29 mouse cellular contexts compared by ENCODE assay signal in the genomic region with DNA sequence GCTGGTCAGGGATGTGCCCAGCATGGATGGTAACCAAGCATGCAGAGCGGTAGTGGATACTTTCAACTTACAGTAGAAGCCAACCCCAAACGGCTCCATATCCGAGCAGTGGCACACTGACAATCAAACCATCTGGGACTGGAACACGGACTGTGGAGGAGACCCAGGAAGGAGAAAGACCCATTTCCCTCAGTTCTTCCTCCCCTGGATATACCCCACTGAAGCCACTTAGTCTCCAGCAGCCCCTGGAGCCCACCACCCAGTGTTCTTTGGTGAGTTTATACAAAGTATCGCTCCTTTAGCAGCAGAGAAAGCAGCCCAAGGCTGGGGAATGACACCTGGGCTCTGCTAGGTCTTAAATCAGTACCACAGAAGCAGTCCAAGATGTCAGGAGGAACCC.
"Had no signal": no experiment of that assay in that cellular context is flagged by ENCODE, and none has a peak within 500 bp of the region (broad histone marks: within the 10 kb centered on the region; RNA-seq: fewer than 3 reads in every experiment).

No protein-coding gene starts in this region.

- H3K36me3 ChIP-seq: heart, embryonic 15.5 days; hindbrain, embryonic 10.5 days; hindbrain, embryonic 12.5 days; hindbrain, embryonic 13.5 days; hindbrain, embryonic 15.5 days; intestine, embryonic 15.5 days; kidney, embryonic 15.5 days had no signal

- H3K27me3 ChIP-seq: heart, embryonic 12.5 days; heart, embryonic 13.5 days; heart, embryonic 15.5 days; hindbrain, embryonic 12.5 days; hindbrain, embryonic 13.5 days; hindbrain, embryonic 15.5 days; intestine, embryonic 15.5 days; kidney, embryonic 15.5 days had no signal

- H3K9me3 ChIP-seq: heart, embryonic 12.5 days; heart, embryonic 15.5 days; hindbrain, embryonic 10.5 days; hindbrain, embryonic 12.5 days; hindbrain, embryonic 13.5 days; hindbrain, embryonic 15.5 days; intestine, embryonic 15.5 days; kidney, embryonic 15.5 days had no signal

- H3K4me3 ChIP-seq: heart, embryonic 12.5 days; heart, embryonic 13.5 days; heart, embryonic 15.5 days; hindbrain, embryonic 10.5 days; hindbrain, embryonic 12.5 days; hindbrain, embryonic 13.5 days; hindbrain, embryonic 15.5 days; intestine, embryonic 15.5 days; kidney, embryonic 15.5 days; left cerebral cortex, adult 2 months had no signal

- DNase-seq: heart, postnatal 10 days; heart, postnatal 14 days; heart, postnatal 36 days; heart, postnatal 4 days; kidney, adult 11 months; kidney, adult 18-20 months; kidney, adult 2 months; kidney, adult 8-10 months; kidney, adult 9 months; kidney, postnatal 10 days; kidney, postnatal 14 days; kidney, postnatal 25 days; kidney, postnatal 36 days; kidney, postnatal 4 days; layer of hippocampus, adult 9-11 months; layer of hippocampus, postnatal 36 days had no signal

- H3K4me1 ChIP-seq: intestine, embryonic 15.5 days had no signal

- H3K27ac ChIP-seq: heart, embryonic 13.5 days; heart, embryonic 15.5 days; hindbrain, embryonic 10.5 days; hindbrain, embryonic 12.5 days; hindbrain, embryonic 13.5 days; hindbrain, embryonic 14.5 days; hindbrain, embryonic 15.5 days; hindbrain, postnatal 0 days; intestine, embryonic 15.5 days; kidney, embryonic 15.5 days; kidney, postnatal 0 days; left cerebral cortex, adult 2 months had no signal
